Mouse (Mus musculus) neural tube, embryonic 14.5 days (tissue): ENCODE measurements around the gene 1700030J22Rik. TPM values are rescaled to one million over a fixed set of nuclear protein-coding genes. Genes with fewer than 3 reads are reported as not detected.

Source experiments
- ATAC-seq: fragments of 200-750 bp; cut with Nextera tagmentation; 2 replicates; pipeline ENCODE4 v1.8.0; 2017; ENCODE audit warnings: low read depth, mild to moderate bottlenecking, moderate TSS enrichment, moderate library complexity
- H3K27ac ChIP-seq: fragments of 300-500 bp; sonication (generic); 2 replicates; pipeline ENCODE4 v1.5.1; 2014; ENCODE audit warnings: low read depth, mild to moderate bottlenecking, control low read depth, low read length, moderate library complexity, mixed read lengths
- H3K27me3 ChIP-seq: fragments of 300-500 bp; sonication (generic); 2 replicates; pipeline ENCODE4 v1.6.1; 2014; ENCODE audit warnings: low read length; ENCODE audit not compliant: control insufficient read depth, insufficient read depth
- H3K36me3 ChIP-seq: fragments of 300-500 bp; sonication (generic); 2 replicates; pipeline ENCODE4 v1.6.1; 2014; ENCODE audit warnings: low read length, mixed read lengths; ENCODE audit not compliant: control insufficient read depth, insufficient read depth
- H3K4me1 ChIP-seq: fragments of 300-500 bp; sonication (generic); 2 replicates; pipeline ENCODE4 v1.6.1; 2014; ENCODE audit warnings: low read length; ENCODE audit not compliant: control insufficient read depth, insufficient read depth
- H3K4me2 ChIP-seq: fragments of 300-500 bp; sonication (generic); 2 replicates; pipeline ENCODE4 v1.6.1; 2014; ENCODE audit warnings: mild to moderate bottlenecking, low read depth, low read length, control low read depth
- H3K4me3 ChIP-seq: fragments of 300-500 bp; sonication (generic); 2 replicates; pipeline ENCODE4 v1.5.1; 2014; ENCODE audit warnings: low read depth, low read length, control low read depth, mixed read lengths
- H3K9ac ChIP-seq: fragments of 300-500 bp; sonication (generic); replicated peaks from 2 replicates; pipeline ENCODE4 v1.6.1; 2014; ENCODE audit warnings: low read depth, mild to moderate bottlenecking, control low read depth, low read length, mixed read lengths
- H3K9me3 ChIP-seq: fragments of 300-500 bp; sonication (generic); 2 replicates; pipeline ENCODE4 v1.6.1; 2016; ENCODE audit warnings: low read length; ENCODE audit not compliant: control insufficient read depth
- WGBS: fragments of 180-500 bp; shearing (Covaris S2); extraction: QIAGEN DNeasy Blood & Tissue Kit; methylation state at CpG from one replicate; pipeline ENCODE4 v1.1.7; 2014; 5-methylcytosine and 5-hydroxymethylcytosine counted together
- polyA plus RNA-seq: library from polyadenylated mRNA; unstranded; fragments of >200 nt; fragmentation: Nextera tagmentation; extraction: Ambion mirVana; gene quantifications from 2 replicates; pipeline ENCODE4 v1.2.1, GENCODE M21; 2014

1700030J22Rik gene
- polyA plus RNA-seq, 1 experiment from 2014 or later, result 5.9 TPM

DNA sequence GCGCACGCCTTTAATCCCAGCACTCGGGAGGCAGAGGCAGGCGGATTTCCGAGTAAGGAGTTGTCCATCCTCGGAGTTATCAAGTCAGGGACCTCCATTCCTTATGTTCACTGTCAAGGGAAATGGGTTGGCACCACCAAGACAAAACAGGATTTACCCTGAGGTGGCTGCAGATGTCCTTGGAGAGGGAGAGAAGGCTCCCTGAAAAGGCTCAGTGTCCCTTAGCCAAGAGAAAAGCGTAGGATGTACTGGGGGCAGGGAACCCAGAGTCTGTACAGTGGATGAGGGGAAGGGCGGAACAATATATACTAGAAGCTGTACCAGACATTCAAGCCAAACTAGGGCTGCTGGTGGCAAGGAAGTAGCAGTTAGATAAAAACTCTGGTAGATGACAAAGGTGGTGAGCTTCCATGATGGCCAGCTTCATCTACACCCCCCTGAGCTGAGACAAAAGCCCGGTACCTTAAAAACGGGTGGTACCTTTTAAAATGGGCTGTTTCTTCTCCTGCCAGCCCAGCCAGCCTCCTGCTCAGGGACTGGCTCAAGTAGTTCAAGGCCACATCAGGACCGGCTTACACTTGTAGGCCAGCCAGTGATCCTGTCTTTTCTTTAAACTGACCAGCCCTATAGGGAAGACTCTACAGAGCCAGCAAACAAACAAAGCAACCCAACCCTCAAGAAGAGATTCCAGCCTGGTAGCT, 15.4 kb upstream of the 1700030J22Rik start:
- Histone ChIP-seq H3K36me3 (no peaks in the 10 kb centered on the region), H3K4me2 (peak overlapping the region; percentile 87), H3K9ac (peak overlapping the region; percentile 4; the same call in 1 of the 2 replicates), H3K4me3 (peak overlapping the region; percentile 72), H3K27me3 (no peaks in the 10 kb centered on the region), H3K9me3 (no peaks in the 10 kb centered on the region), H3K27ac (no peak overlapping the region), H3K4me1 (peaks cover 10% of the 10 kb centered on the region; the same call in 1 of the 2 replicates)
- 64% methylated on average over 11 of the region's 11 CpGs for WGBS
- ATAC-seq, result no peak

GRCm38 (mm10) chr8:116993095-116993867, 14.5 kb upstream of the 1700030J22Rik start, which contains the start of gene Gcsh:
TSS of gene Gcsh (minus strand) at chr8:116993537.
- ATAC-seq, result peak; percentile 100
- no peaks in the 10 kb centered on the region for H3K9me3 ChIP-seq
- peaks cover 10% of the 10 kb centered on the region; the same call in 1 of the 2 replicates for H3K4me1 ChIP-seq
- H3K36me3 ChIP-seq, result no peaks in the 10 kb centered on the region
- H3K4me3 ChIP-seq, result peak within 1 kb of the TSS; percentile 72
- 0 out of 2 replicates have a peak within 1 kb of the TSS, but pooled peaks have one; percentile 49 for H3K27ac ChIP-seq
- H3K9ac ChIP-seq, result peak within 1 kb of the TSS; percentile 52
- H3K4me2 ChIP-seq, result peak within 1 kb of the TSS; percentile 87
- WGBS, result under 1% methylated on average over 53 of the region's 56 CpGs
- no peaks in the 10 kb centered on the region for H3K27me3 ChIP-seq

DNA sequence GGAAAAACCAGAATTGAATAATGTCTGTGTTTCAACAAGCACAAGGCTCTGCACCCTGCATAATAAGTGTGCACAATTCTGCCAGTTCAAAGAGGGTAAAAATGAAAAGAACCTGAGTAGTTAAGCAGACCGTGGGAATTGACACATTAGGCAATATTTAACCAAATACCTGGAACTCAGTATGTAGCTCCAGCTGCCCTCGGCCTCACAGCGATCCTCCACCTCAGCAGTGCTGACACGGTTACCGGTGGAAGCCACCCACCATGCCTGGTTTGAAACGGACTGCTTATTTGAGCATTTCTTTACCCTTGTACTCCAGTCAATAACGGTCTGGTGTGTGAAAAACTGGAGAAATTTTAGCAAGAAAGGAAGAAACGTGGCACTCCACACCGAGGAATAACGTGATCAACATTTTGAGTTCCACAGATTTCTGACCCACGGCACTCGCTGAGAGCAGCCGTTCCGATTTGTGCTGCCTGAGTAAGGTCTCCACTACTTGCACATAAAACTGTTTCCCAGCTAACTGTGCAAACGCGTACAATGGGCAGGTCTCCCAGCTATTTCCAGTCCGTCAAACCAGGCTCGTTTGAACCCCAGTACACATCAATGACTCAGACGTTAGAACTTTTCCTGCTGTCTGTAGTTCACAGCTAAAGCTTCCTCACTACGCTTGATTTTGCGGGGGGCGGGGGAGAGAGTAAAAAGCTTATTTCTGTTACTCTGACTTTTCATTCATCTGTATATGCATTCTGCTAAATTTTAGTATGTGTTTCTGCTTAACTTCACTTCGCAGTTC, 13.6 kb upstream of the 1700030J22Rik start:
- peak overlapping the region; percentile 52 for H3K9ac ChIP-seq
- H3K27ac ChIP-seq, result no peak overlapping the region
- no peaks in the 10 kb centered on the region for H3K9me3 ChIP-seq
- peak overlapping the region; percentile 87 for H3K4me2 ChIP-seq
- peaks cover 10% of the 10 kb centered on the region; the same call in 1 of the 2 replicates for H3K4me1 ChIP-seq
- ATAC-seq, result no peak
- H3K36me3 ChIP-seq, result no peaks in the 10 kb centered on the region
- 11% methylated on average over 23 of the region's 23 CpGs for WGBS
- H3K27me3 ChIP-seq, result no peaks in the 10 kb centered on the region
- H3K4me3 ChIP-seq, result peak overlapping the region; percentile 72

GRCm38 (mm10) chr8:116991241-116991640, 12.5 kb upstream of the 1700030J22Rik start:
- H3K27ac ChIP-seq, result no peak overlapping the region
- 93% methylated on average over 8 of the region's 8 CpGs for WGBS

GRCm38 (mm10) chr8:116989842-116990241, 11.1 kb upstream of the 1700030J22Rik start:
- no peak overlapping the region for H3K9ac ChIP-seq
- no peak overlapping the region for H3K4me2 ChIP-seq
- H3K27ac ChIP-seq, result no peak overlapping the region
- no peaks in the 10 kb centered on the region for H3K27me3 ChIP-seq
- H3K9me3 ChIP-seq, result no peaks in the 10 kb centered on the region
- ATAC-seq, result no peak
- no peak overlapping the region for H3K4me3 ChIP-seq
- WGBS, result 97% methylated on average over 3 of the region's 3 CpGs
- peaks cover 10% of the 10 kb centered on the region; the same call in 1 of the 2 replicates for H3K4me1 ChIP-seq
- no peaks in the 10 kb centered on the region for H3K36me3 ChIP-seq

More at GRCm38 (mm10) chr8:116991241-116991640, 12.5 kb upstream of the 1700030J22Rik start:
- Histone ChIP-seq H3K4me2 (no peak overlapping the region), H3K36me3 (no peaks in the 10 kb centered on the region), H3K4me1 (peaks cover 10% of the 10 kb centered on the region; the same call in 1 of the 2 replicates), H3K4me3 (no peak overlapping the region), H3K9me3 (no peaks in the 10 kb centered on the region), H3K9ac (no peak overlapping the region), H3K27me3 (no peaks in the 10 kb centered on the region)
- ATAC-seq, result no peak

DNA sequence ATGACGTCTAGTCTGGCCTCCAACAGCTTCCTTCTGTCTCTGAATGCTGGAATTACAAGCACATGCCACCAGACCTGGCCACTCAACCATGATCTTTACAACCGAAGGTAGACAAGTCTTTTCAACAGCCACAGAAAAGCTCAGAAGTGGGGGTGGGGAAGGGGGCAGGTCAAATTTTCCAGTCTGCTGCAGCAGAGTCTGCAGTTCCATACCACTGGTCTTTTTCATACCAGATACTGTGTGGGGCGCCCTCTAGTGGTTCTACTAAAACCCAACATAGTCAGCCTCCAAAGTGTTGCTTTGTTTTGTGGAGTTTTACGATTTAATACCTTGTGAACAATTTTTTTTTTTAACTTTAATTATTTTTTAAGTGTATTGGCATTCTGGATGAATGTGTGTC, 1.4 kb upstream of the 1700030J22Rik start:
- no peak overlapping the region for H3K9ac ChIP-seq
- no peak overlapping the region for H3K27ac ChIP-seq
- no peak overlapping the region for H3K4me3 ChIP-seq
- H3K4me2 ChIP-seq, result no peak overlapping the region
- no peak for ATAC-seq
- H3K27me3 ChIP-seq, result no peaks in the 10 kb centered on the region
- peaks cover 8% of the 10 kb centered on the region; the same call in 1 of the 2 replicates for H3K4me1 ChIP-seq
- WGBS, result 11% methylated on average over 4 of the region's 4 CpGs
- H3K9me3 ChIP-seq, result no peaks in the 10 kb centered on the region
- H3K36me3 ChIP-seq, result peaks cover 3% of the 10 kb centered on the region; the same call in 1 of the 2 replicates

DNA sequence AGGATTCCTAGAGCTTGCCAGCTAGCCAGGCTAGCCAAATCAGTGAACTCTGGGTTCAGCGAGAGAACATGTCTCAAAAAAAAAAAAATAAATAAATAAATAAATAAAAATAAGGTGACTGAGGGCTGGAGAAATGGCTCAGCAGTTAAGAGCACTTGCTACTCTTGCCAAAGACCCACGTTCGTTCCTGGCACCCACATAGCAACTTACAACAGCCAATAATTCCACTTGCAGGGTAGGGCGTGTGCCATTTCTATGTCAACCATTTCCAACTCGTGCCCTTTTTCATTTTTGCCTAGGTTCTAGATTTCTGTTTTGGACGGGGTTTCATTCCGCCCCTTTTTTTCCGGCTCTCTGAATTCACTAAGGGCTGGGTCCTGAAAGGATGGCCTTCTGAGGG, 707 bp downstream of the 1700030J22Rik start:
- Histone ChIP-seq H3K9ac (peak overlapping the region; percentile 59), H3K4me2 (peak overlapping the region; percentile 76), H3K4me1 (peaks cover 8% of the 10 kb centered on the region; the same call in 1 of the 2 replicates), H3K27ac (no peak overlapping the region; the same call in 1 of the 2 replicates), H3K9me3 (no peaks in the 10 kb centered on the region), H3K4me3 (peak overlapping the region; percentile 72), H3K36me3 (no peaks in the 10 kb centered on the region), H3K27me3 (no peaks in the 10 kb centered on the region)
- WGBS, result 30% methylated on average over 8 of the region's 8 CpGs
- ATAC-seq, result no peak

GRCm38 (mm10) chr8:116975606-116976005, 3.2 kb downstream of the 1700030J22Rik start:
- Histone ChIP-seq H3K9ac (no peak overlapping the region), H3K4me3 (no peak overlapping the region), H3K4me2 (no peak overlapping the region), H3K27me3 (no peaks in the 10 kb centered on the region), H3K27ac (no peak overlapping the region), H3K9me3 (no peaks in the 10 kb centered on the region), H3K36me3 (no peaks in the 10 kb centered on the region), H3K4me1 (peaks cover 8% of the 10 kb centered on the region; the same call in 1 of the 2 replicates)
- ATAC-seq, result no peak
- 69% methylated on average over 5 of the region's 5 CpGs for WGBS
